Mouse (Mus musculus) limb, embryonic 13.5 days (tissue): ENCODE measurements at regions not wholly inside any gene's neighbourhood (a gene's known extent, or its start where the extent isn't known, plus 50 kb on each side); places are given as distances from the start of the nearest gene placed in this dataset.

ENCODE experiments used
- ATAC-seq: fragments of 200-750 bp; cut with Nextera tagmentation; 2 replicates; pipeline ENCODE4 v1.8.0; 2017; ENCODE audit warnings: low read depth, moderate number of reproducible peaks, moderate TSS enrichment; ENCODE audit not compliant: low FRiP score
- H3K27ac ChIP-seq: fragments of 300-500 bp; sonication (generic); 2 replicates; pipeline ENCODE4 v1.5.1; 2015; ENCODE audit warnings: inconsistent platforms, mild to moderate bottlenecking, moderate library complexity
- H3K27me3 ChIP-seq: fragments of 300-500 bp; sonication (generic); 2 replicates; pipeline ENCODE4 v1.6.1; 2015; ENCODE audit warnings: mild to moderate bottlenecking, inconsistent platforms
- H3K36me3 ChIP-seq: fragments of 300-500 bp; sonication (generic); 2 replicates; pipeline ENCODE4 v1.6.1; 2015; ENCODE audit warnings: inconsistent platforms, mild to moderate bottlenecking, moderate library complexity
- H3K4me1 ChIP-seq: fragments of 300-500 bp; sonication (generic); 2 replicates; pipeline ENCODE4 v1.6.1; 2015; ENCODE audit warnings: inconsistent platforms
- H3K4me2 ChIP-seq: fragments of 300-500 bp; sonication (generic); replicated peaks from 2 replicates; pipeline ENCODE4 v1.6.1; 2015; ENCODE audit warnings: inconsistent platforms, mild to moderate bottlenecking, moderate library complexity
- H3K4me3 ChIP-seq: fragments of 300-500 bp; sonication (generic); 2 replicates; pipeline ENCODE4 v1.5.1; 2015; ENCODE audit warnings: moderate library complexity, mild to moderate bottlenecking, inconsistent platforms
- H3K9ac ChIP-seq: fragments of 300-500 bp; sonication (generic); 2 replicates; pipeline ENCODE4 v1.6.1; 2015; ENCODE audit warnings: mild to moderate bottlenecking, inconsistent platforms
- H3K9me3 ChIP-seq: fragments of 300-500 bp; sonication (generic); 2 replicates; pipeline ENCODE4 v1.6.1; 2016; ENCODE audit warnings: inconsistent platforms
- WGBS: fragments of 180-500 bp; shearing (Covaris S2); methylation state at CpG from one replicate; pipeline ENCODE4 v1.1.7; 2015; 5-methylcytosine and 5-hydroxymethylcytosine counted together

- Histone ChIP-seq H3K9ac (no peak overlapping the region), H3K27me3 (no peaks in the 10 kb centered on the region), H3K4me1 (no peaks in the 10 kb centered on the region), H3K27ac (no peak overlapping the region), H3K4me2 (no peak overlapping the region), H3K36me3 (no peaks in the 10 kb centered on the region), H3K4me3 (no peak overlapping the region), H3K9me3 (no peaks in the 10 kb centered on the region)
- ATAC-seq = no peak
- WGBS = 67% methylated on average over 1 of the region's 1 CpGs
These were observed 1329.5 kb upstream of the Dsel start for GRCm38 (mm10) chr1:113194116-113194812.

GRCm38 (mm10) chr1:113163173-113163572 is 1298.5 kb upstream of the Dsel start:
- Histone ChIP-seq H3K4me3 (no peak overlapping the region), H3K9ac (no peak overlapping the region), H3K27ac (no peak overlapping the region), H3K27me3 (no peaks in the 10 kb centered on the region), H3K36me3 (no peaks in the 10 kb centered on the region), H3K4me2 (no peak overlapping the region), H3K4me1 (no peaks in the 10 kb centered on the region), H3K9me3 (no peaks in the 10 kb centered on the region)
- WGBS = 88% methylated on average over 1 of the region's 1 CpGs
- no peak for ATAC-seq
